Mouse (Mus musculus) CD4-positive, CD25-positive, alpha-beta regulatory T cell, adult 4 months (primary cell): Measurements from ENCODE around the gene Krtap4-1. TPM values are rescaled to one million over a fixed set of nuclear protein-coding genes. Genes with fewer than 3 reads are reported as not detected.
"Not testable (repeated sequence)": the region's sequence is repeated elsewhere in the genome, so short reads cannot be mapped to it uniquely, and the experiment has no call there.

Experiments used
- ATAC-seq: one replicate; pipeline ENCODE4 v1.8.0; 2017
- polyA plus RNA-seq, 2 experiments: library from polyadenylated mRNA; unstranded; fragments of 100-300 nt; shearing (Covaris generic); gene quantifications; one replicate each; pipeline ENCODE4 v1.2.1; 2017

Gene Krtap4-1
- not detected for polyA plus RNA-seq

GRCm38 (mm10) chr11:99628138-99628537, at the start of gene Krtap4-1:
Gene Krtap4-1, minus strand, starts transcription at chr11:99628238.
- no peak for ATAC-seq

GRCm38 (mm10) chr11:99665860-99666259, 37.8 kb upstream of the Krtap4-1 start, which contains the start of gene Krtap4-6:
Gene Krtap4-6, minus strand, starts transcription at chr11:99665960.
- no peak for ATAC-seq

DNA sequence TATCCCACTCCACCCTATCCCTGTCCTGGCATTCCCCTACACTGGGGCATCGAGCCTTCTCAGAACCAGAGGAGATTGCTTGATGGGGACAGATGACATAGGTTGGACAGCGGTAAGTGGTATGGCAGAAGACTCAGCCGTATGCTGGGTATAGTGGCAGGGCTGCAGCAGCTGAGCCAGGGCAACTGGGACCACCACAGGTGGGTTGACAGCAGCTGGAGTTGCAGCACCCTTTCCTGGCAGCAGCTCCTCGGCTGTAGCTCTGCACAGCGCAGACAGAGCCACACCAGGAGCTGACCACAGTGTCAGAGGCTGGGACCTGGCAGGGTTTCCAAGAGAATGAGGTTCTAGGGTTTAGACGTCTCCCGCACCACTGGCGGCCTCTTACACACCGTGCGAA, 34.8 kb upstream of the Krtap4-1 start:
- no peak for ATAC-seq

DNA sequence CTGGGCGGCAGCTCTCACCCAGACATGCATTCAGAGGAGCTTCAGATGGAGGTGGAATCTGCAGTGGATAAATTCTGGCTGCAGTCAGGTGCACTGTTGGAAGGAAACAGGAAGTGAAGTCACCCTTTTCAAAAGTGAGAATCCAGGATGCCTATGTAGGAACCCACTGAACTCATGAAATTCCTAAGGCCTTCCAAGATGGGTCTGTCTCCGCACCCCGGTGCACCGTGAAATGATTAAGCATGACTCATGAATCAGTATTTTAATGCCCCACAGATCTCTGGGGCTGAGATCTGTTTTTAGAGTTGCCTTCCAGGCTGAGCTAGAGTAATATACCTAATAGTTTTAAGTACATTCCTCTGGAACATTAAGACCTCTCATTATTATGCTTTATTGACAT, 31.2 kb upstream of the Krtap4-1 start:
- ATAC-seq: no peak

GRCm38 (mm10) chr11:99658467-99659010, 30.5 kb upstream of the Krtap4-1 start, which contains the start of gene Gm11563:
Gene Gm11563, minus strand, starts transcription at chr11:99658960.
- ATAC-seq: not testable (repeated sequence)

DNA sequence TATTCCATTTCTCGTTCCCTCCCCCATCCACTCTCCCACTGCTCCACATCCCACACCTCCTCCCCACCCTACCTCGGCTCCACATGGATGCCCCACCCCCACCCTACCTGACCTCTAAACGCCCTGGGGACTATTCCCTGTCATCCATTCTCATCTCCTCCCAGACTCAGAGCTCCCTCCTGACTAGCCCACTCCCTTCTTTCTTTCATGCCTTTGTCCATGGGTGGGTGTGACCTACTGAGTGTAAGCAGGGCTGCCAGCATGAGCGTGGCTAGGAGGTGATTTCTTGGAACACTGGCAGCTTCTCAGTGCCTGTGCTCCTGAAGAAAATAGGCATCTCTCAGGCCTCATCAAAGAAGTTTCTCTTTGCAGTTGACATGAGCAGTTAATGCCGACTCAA, 29.0 kb upstream of the Krtap4-1 start:
- ATAC-seq: no peak

- ATAC-seq: no peak
Observed at GRCm38 (mm10) chr11:99650136-99650535, 22.1 kb upstream of the Krtap4-1 start, which contains the start of gene Gm11555. Gene Gm11555, minus strand, starts transcription at chr11:99650236.

- ATAC-seq: no peak
Observed at GRCm38 (mm10) chr11:99646444-99646843, 18.4 kb upstream of the Krtap4-1 start.

DNA sequence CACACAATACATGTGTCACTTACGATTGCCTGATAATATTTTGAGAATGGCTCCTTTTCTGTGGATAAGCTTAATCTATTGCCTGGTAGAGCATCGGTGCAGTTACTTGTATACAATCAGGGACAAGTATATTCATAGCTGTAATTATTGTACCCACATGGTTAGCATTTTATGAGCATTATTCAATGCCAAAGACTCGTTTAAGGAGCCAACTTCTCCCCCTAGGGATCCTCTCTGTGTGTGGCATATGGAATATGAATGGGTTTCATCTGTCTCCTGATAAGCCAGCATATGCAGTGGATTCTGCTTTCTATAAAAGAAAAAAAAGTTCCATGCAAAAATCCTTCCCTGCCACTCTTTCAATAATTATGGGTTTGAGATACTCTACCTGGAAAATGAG, 16.3 kb upstream of the Krtap4-1 start:
- no peak for ATAC-seq

- ATAC-seq: not testable (repeated sequence)
Observed at GRCm38 (mm10) chr11:99643635-99644139, 15.6 kb upstream of the Krtap4-1 start, which contains the start of gene Krtap4-7. Gene Krtap4-7, minus strand, starts transcription at chr11:99644089.

DNA sequence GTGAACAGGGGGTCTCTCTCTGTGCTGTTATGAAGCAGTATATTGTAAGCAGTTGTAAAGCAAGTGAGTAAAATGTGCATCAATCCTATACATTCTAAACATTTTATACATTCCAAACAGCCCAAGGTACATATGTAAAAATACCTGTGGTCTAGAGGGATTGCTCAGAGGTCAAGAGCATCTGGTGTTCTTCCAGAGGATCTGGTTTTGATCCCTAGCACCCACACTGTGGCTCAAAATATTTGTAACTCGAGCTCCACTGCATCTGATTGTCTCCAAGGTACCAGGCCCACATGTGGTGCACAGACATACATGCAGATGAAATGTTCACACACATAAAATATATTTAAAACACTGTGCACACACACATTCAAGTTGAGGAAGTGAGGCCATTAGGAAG, 12.9 kb upstream of the Krtap4-1 start:
- ATAC-seq: no peak

DNA sequence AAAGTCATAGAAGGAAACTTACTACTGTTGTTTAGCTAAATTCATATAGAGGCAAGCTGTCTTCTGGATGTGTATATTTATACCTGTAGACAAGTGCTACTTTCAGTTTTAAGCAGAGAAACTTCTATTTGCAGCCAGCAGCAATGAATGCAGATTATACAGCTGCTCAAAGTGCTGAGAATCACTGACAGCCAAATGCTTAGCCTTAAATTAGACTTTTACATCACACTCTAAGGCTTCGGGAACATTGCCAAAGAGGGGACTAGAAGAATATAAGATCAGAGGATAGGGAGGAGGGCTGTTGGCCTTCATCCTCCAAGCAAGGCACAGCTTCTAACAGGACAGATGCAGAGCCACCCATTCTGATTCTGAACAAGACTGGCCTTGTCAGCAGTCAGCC, 9.0 kb upstream of the Krtap4-1 start:
- ATAC-seq: no peak

GRCm38 (mm10) chr11:99634653-99635134, 6.7 kb upstream of the Krtap4-1 start, which contains the start of gene Krtap4-2:
Gene Krtap4-2, minus strand, starts transcription at chr11:99635084.
- no peak for ATAC-seq

GRCm38 (mm10) chr11:99633293-99633692, 5.3 kb upstream of the Krtap4-1 start:
- no peak for ATAC-seq

- no peak for ATAC-seq
Observed at GRCm38 (mm10) chr11:99630890-99631289, 2.9 kb upstream of the Krtap4-1 start.

GRCm38 (mm10) chr11:99620335-99620734, 7.7 kb downstream of the Krtap4-1 start, which contains the start of gene Gm11562:
Gene Gm11562, minus strand, starts transcription at chr11:99620435.
- no peak for ATAC-seq

GRCm38 (mm10) chr11:99614796-99615363, 13.2 kb downstream of the Krtap4-1 start, which contains the start of gene Krtap2-4:
Gene Krtap2-4, minus strand, starts transcription at chr11:99614846.
- no peak for ATAC-seq

DNA sequence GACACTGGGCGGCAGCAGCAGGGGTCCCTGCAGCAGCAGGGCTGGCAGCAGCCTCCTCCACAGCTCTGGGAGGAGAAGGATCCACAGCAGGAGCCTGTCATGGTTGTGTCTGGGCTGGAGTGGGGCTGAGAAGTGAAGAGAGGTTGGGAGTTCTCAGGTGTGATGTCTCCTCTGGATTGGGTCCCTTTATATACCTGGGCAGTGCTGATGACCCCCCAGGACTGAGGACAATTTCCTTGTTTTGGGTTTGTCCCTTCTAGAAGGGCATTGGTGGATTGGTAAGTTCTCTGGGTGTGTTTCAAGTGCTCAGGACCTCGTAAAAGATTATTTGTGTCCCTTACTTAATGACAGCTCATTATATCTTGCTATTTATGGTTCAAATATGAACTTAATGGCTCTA, 17.9 kb downstream of the Krtap4-1 start, which contains the start of gene Gm11937:
Gm11937 (minus strand) TSS at position 101 of the 400 bp plus-strand sequence.
- ATAC-seq: not testable (repeated sequence)

- ATAC-seq: no peak
Observed at GRCm38 (mm10) chr11:99609126-99609525, 18.9 kb downstream of the Krtap4-1 start.

DNA sequence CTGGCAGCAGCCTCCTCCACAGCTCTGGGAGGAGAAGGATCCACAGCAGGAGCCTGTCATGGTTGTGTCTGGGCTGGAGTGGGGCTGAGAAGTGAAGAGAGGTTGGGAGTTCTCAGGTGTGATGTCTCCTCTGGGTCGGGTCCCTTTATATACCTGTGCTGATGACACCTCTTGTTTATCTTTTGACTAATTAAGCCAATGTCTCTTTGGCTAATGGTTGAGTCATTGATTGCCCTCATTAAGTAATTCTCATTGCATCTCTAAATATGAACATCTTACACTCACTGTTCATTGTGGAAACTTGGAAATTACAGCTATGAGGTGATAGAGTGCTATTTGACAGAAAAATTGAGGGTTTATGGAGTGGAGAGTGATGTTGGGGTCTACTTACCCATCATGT, 24.8 kb downstream of the Krtap4-1 start, which contains the start of gene Gm11938:
Gm11938 (minus strand) TSS at position 101 of the 400 bp plus-strand sequence.
- ATAC-seq: not testable (repeated sequence)

DNA sequence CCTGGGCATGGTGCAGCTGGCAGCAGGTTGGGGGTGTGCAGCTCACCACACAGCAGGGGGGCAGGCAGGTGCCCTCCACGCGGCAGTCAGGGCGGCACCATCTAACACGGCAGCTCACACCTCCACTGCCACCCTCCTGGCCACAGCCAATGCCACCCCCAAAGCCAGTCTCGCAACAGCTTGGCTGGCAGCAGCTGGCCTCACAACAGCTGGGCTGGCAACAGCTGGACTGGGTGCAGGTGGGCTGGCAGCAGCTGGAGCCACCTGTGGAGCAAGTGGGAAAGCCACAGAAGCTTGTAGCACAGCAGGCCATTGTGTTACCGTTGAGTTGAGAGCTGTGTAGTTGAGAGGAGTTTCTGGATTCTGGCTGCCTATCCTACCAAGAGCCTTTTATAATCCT, 30.3 kb downstream of the Krtap4-1 start, which contains the start of gene Krtap9-3:
Krtap9-3 (minus strand) TSS at position 364 of the 400 bp plus-strand sequence.
- not testable (repeated sequence) for ATAC-seq

DNA sequence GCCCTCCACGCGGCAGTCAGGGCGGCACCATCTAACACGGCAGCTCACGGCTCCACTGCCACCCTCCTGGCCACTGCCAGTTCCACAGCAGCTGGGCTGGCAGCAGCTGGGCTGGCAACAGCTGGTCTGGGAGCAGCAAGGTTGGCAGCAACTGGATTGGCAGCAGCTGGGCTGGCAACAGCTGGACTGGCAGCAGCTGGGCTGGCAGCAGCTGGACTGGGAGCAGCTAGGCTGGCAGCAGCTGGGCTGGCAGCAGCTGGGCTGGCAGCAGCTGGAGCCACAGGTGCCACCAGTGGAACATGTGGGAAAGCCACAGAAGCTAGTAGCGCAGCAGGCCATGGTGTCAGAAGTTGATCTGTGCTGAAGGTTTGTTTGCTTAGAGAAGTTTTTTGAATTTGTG, 37.1 kb downstream of the Krtap4-1 start, which contains the start of gene Krtap1-3:
Krtap1-3 (minus strand) TSS at position 359 of the 400 bp plus-strand sequence.
- ATAC-seq: no peak

GRCm38 (mm10) chr11:99585096-99585495, 42.9 kb downstream of the Krtap4-1 start:
- no peak for ATAC-seq
